Mouse (Mus musculus) intestine, embryonic 15.5 days (tissue): ENCODE results near the gene Rbbp4. TPM values are rescaled to one million over a fixed set of nuclear protein-coding genes. Genes with fewer than 3 reads are reported as not detected.

Experiments used
- ATAC-seq: fragments of 200-750 bp; cut with Nextera tagmentation; 2 replicates; pipeline ENCODE4 v1.8.0; 2017; ENCODE audit warnings: moderate TSS enrichment, moderate library complexity
- H3K27ac ChIP-seq: fragments of 300-500 bp; sonication (generic); 2 replicates; pipeline ENCODE4 v1.5.1; 2015; ENCODE audit warnings: mild to moderate bottlenecking, inconsistent platforms
- H3K27me3 ChIP-seq: fragments of 300-500 bp; sonication (generic); replicated peaks from 2 replicates; pipeline ENCODE4 v1.6.1; 2015; ENCODE audit warnings: inconsistent platforms
- H3K36me3 ChIP-seq: fragments of 300-500 bp; sonication (generic); 2 replicates; pipeline ENCODE4 v1.6.1; 2015; ENCODE audit warnings: inconsistent platforms
- H3K4me1 ChIP-seq: fragments of 300-500 bp; sonication (generic); replicated peaks from 2 replicates; pipeline ENCODE4 v1.6.1; 2015; ENCODE audit warnings: inconsistent platforms
- H3K4me2 ChIP-seq: fragments of 300-500 bp; sonication (generic); replicated peaks from 2 replicates; pipeline ENCODE4 v1.6.1; 2015; ENCODE audit warnings: mild to moderate bottlenecking, inconsistent platforms
- H3K4me3 ChIP-seq: fragments of 300-500 bp; sonication (generic); replicated peaks from 2 replicates; pipeline ENCODE4 v1.5.1; 2015; ENCODE audit warnings: inconsistent platforms
- H3K9ac ChIP-seq: fragments of 300-500 bp; sonication (generic); 2 replicates; pipeline ENCODE4 v1.6.1; 2015; ENCODE audit warnings: inconsistent platforms
- H3K9me3 ChIP-seq: fragments of 300-500 bp; sonication (generic); 2 replicates; pipeline ENCODE4 v1.6.1; 2016; ENCODE audit warnings: inconsistent platforms
- WGBS: fragments of 180-500 bp; shearing (Covaris S2); methylation state at CpG from one replicate; pipeline ENCODE4 v1.1.7; 2015; 5-methylcytosine and 5-hydroxymethylcytosine counted together
- polyA plus RNA-seq: library from polyadenylated mRNA; unstranded; fragments of >200 nt; fragmentation: Nextera tagmentation; extraction: Ambion mirVana; gene quantifications from 2 replicates; pipeline ENCODE4 v1.2.1, GENCODE M21; 2015

Gene Rbbp4
- polyA plus RNA-seq, 1 experiment from 2014 or later = 386 TPM

GRCm38 (mm10) chr4:129266821-129267220, 68.3 kb downstream of the Rbbp4 start:
- Histone ChIP-seq H3K4me2 (no peak overlapping the region), H3K9me3 (no peaks in the 10 kb centered on the region), H3K27ac (no peak overlapping the region)

DNA sequence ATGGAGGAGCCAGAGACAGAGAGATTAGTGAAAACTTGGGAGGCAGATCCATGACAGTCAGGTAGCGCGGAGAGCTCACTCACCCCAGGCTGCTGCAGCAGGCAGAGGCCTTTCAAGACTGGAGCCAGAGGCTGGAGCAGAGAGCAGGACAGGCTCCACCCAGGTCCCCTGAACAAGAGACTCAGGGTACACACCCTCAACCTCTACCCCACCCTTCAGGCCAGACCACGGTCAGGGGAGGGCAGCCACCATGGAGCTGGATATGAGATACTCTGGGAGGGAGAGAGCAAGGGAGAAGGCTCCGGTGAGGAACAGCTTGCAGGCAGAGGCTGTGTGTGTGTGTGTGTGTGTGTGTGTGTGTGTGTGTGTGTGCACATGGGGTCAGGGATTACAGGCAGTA, 69.0 kb downstream of the Rbbp4 start:
- H3K36me3 ChIP-seq = no peaks in the 10 kb centered on the region
- peaks cover 10% of the 10 kb centered on the region for H3K4me1 ChIP-seq
- WGBS = 90% methylated on average over 3 of the region's 4 CpGs
- H3K4me3 ChIP-seq = no peak overlapping the region
- H3K27ac ChIP-seq = no peak overlapping the region
- no peak overlapping the region for H3K4me2 ChIP-seq
- H3K9ac ChIP-seq = no peak overlapping the region
- ATAC-seq = peak; percentile 26
- H3K27me3 ChIP-seq = no peaks in the 10 kb centered on the region
- no peaks in the 10 kb centered on the region for H3K9me3 ChIP-seq

More at GRCm38 (mm10) chr4:129266821-129267220, 68.3 kb downstream of the Rbbp4 start:
- no peak overlapping the region for H3K9ac ChIP-seq
- peaks cover 10% of the 10 kb centered on the region for H3K4me1 ChIP-seq
- no peaks in the 10 kb centered on the region for H3K36me3 ChIP-seq
- WGBS = 76% methylated on average over 5 of the region's 5 CpGs
- H3K4me3 ChIP-seq = no peak overlapping the region
- no peaks in the 10 kb centered on the region for H3K27me3 ChIP-seq
- ATAC-seq = no peak

DNA sequence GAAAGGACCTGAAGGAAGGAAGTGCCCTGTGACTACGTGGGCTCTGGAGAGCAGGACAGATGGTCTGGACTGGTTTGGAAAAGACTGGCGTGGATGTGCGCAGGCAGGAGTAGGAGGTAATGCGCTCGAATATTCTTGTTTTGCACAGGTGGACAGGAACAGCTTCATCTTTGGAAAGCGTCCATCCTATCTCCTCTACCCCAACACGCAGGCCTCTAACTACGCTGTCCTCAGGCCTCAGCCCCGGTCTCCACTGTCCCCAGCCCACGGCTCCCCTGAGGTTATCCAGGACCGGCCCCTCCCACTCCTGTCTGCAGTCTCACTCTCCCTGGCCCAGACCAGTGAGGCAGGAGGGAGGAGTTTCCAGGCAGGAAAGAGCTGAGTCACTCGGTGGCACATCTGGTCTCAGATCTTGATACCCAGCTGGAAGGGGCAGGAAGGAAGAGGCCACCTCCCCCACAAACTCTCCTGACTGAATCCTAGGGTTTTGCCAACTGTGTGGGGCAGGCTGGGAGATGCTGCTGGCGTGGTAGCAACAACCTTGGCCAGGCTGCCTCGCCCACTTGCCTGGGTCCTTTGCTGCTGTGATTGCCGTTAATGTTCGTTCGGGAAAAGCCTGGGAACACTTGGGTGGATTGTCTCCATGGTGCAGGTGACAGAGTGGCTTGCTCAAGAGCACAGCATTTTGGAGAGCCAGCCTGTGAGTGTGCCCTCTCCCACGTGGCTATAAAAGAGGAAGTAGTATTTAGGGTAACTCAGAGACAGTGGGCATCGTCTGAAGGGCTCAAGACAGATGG, 71.7 kb downstream of the Rbbp4 start:
- Histone ChIP-seq H3K4me1 (peaks cover 14% of the 10 kb centered on the region), H3K27me3 (no peaks in the 10 kb centered on the region), H3K36me3 (no peaks in the 10 kb centered on the region), H3K9me3 (no peaks in the 10 kb centered on the region), H3K4me3 (no peak overlapping the region), H3K27ac (peak overlapping the region; percentile 33; the same call in 1 of the 2 replicates), H3K9ac (no peak overlapping the region), H3K4me2 (peak overlapping the region; percentile 33)
- WGBS = 27% methylated on average over 19 of the region's 19 CpGs
- ATAC-seq = peak; percentile 86

DNA sequence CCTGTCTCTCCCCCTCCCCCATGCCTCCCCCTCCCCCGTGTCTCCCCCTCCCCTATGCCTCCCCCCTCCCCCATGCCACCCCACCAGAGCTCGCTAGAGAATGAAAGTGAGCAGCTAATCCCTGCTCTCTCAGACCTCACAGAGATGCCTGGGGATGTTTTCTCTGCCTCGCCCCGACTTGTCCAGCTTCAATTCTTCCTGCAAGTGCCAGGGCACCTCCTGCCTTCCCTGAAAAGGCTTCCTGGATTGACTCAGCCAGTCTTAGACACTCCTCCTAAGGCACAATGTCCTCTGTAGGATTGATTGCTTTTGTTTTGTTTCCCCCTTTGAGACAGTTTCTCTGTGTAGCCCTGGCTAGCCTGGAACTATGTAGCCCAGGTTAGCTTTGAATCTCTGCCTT, 74.0 kb downstream of the Rbbp4 start, which contains the start of gene C77080:
Gene C77080, minus strand, starts transcription at position 209 of the 400 bp plus-strand sequence.
- Histone ChIP-seq H3K4me2 (no peak within 1 kb of the TSS), H3K9me3 (no peaks in the 10 kb centered on the region), H3K27me3 (no peaks in the 10 kb centered on the region), H3K4me3 (no peak within 1 kb of the TSS), H3K4me1 (peaks cover 20% of the 10 kb centered on the region), H3K27ac (no peak within 1 kb of the TSS), H3K36me3 (no peaks in the 10 kb centered on the region), H3K9ac (no peak within 1 kb of the TSS)
- no peak for ATAC-seq
- WGBS = 9% methylated on average over 2 of the region's 4 CpGs

DNA sequence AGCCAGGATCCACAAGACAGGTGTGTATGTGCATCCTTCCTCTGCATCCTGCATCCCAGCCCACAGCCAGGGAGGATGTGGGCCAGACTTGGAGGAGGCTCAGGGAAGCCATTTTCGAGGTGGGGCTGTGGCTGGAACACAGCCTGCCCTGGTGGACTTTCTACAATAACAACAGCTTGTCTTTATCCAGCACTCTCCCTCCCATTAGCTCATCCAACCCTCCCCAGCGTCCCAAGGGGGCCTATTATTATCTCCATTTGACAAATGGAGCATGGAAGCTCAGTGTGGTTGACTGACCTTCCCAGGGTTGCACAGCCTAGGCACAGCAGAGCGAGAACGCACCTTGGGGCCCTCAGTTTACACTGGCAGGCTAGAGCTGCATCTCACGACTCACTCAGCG, 74.5 kb downstream of the Rbbp4 start:
- no peak overlapping the region for H3K9ac ChIP-seq
- H3K4me3 ChIP-seq = no peak overlapping the region
- no peak overlapping the region for H3K27ac ChIP-seq
- no peak overlapping the region for H3K4me2 ChIP-seq
- H3K36me3 ChIP-seq = no peaks in the 10 kb centered on the region
- 24% methylated on average over 6 of the region's 6 CpGs for WGBS
- no peaks in the 10 kb centered on the region for H3K27me3 ChIP-seq
- ATAC-seq = no peak
- H3K9me3 ChIP-seq = no peaks in the 10 kb centered on the region
- peaks cover 21% of the 10 kb centered on the region for H3K4me1 ChIP-seq

DNA sequence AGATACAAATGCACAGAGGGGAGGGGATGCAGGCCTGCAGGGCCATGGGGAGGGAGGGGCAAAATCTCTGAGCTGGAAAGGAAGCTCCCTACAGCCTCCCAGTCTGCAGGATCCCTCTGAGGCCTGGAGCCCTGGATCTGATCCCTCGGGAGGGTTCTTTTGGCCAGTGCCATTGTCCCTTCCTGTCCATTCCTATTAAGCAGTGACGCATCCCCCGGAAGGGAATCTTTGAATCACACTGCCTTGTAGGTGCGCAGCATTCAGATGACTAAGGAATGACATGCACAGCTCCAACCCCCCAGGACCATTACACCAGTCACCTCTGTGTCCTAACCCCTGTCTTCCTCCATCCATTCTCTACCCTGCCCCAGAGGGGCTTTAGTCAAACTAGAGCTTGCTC, 76.1 kb downstream of the Rbbp4 start:
- no peak for ATAC-seq
- Histone ChIP-seq H3K9ac (no peak overlapping the region), H3K27ac (no peak overlapping the region), H3K9me3 (no peaks in the 10 kb centered on the region), H3K4me3 (no peak overlapping the region), H3K4me2 (no peak overlapping the region), H3K36me3 (no peaks in the 10 kb centered on the region), H3K4me1 (peaks cover 21% of the 10 kb centered on the region), H3K27me3 (no peaks in the 10 kb centered on the region)
- 78% methylated on average over 4 of the region's 4 CpGs for WGBS

Other genes with a start within 250 kb of the Rbbp4 start
- 90.0 and 106 TPM in 2 replicates for gene Tmem54, start 229.8 kb downstream of the Rbbp4 start, polyA plus RNA-seq
- gene Hpca, start 213.3 kb downstream of the Rbbp4 start, polyA plus RNA-seq = 4.1 and 5.2 TPM in 2 replicates
- 2.7 and 2.9 TPM in 2 replicates for gene Fndc5, start 198.4 kb downstream of the Rbbp4 start, polyA plus RNA-seq
- gene S100pbp, start 145.6 kb downstream of the Rbbp4 start, polyA plus RNA-seq = 12.5 and 14.5 TPM in 2 replicates
- 94.2 and 97.2 TPM in 2 replicates for gene Yars, start 145.6 kb downstream of the Rbbp4 start, polyA plus RNA-seq
- 9.7 and 10.3 TPM in 2 replicates for gene C77080, start 74.0 kb downstream of the Rbbp4 start, polyA plus RNA-seq
- gene Sync, start 47.8 kb downstream of the Rbbp4 start, polyA plus RNA-seq = 1.2 TPM in 2 replicates
- gene Zbtb8os, start 325 bp upstream of the Rbbp4 start, polyA plus RNA-seq = 58.0 and 62.6 TPM in 2 replicates
- 15.1 and 15.4 TPM in 2 replicates for gene Zbtb8a, start 42.7 kb upstream of the Rbbp4 start, polyA plus RNA-seq
- gene Zbtb8b, start 105.5 kb upstream of the Rbbp4 start, polyA plus RNA-seq = 1.1 and 1.2 TPM in 2 replicates
- 22.1 and 24.9 TPM in 2 replicates for gene Bsdc1, start 126.2 kb upstream of the Rbbp4 start, polyA plus RNA-seq
- gene Tssk3, start 155.7 kb upstream of the Rbbp4 start, polyA plus RNA-seq = not detected in 2 replicates
- not detected in 2 replicates for gene Fam229a, start 155.8 kb upstream of the Rbbp4 start, polyA plus RNA-seq
- 432 and 487 TPM in 2 replicates for gene Marcksl1, start 178.2 kb upstream of the Rbbp4 start, polyA plus RNA-seq
- 200 and 203 TPM in 2 replicates for gene Hdac1, start 207.3 kb upstream of the Rbbp4 start, polyA plus RNA-seq
- gene Lck, start 238.3 kb upstream of the Rbbp4 start, polyA plus RNA-seq = 7.6 and 9.7 TPM in 2 replicates
- 3.0 and 3.3 TPM in 2 replicates for gene Fam167b, start 243.2 kb upstream of the Rbbp4 start, polyA plus RNA-seq